Mouse (Mus musculus) neural tube, embryonic 11.5 days (tissue): ENCODE results near the gene Gtpbp10. TPM values are rescaled to one million over a fixed set of nuclear protein-coding genes. Genes with fewer than 3 reads are reported as not detected.

Source experiments
- ATAC-seq: fragments of 200-750 bp; cut with Nextera tagmentation; 2 replicates; pipeline ENCODE4 v1.8.0; 2017; ENCODE audit warnings: moderate number of reproducible peaks, mild to moderate bottlenecking, moderate TSS enrichment, moderate library complexity; ENCODE audit not compliant: insufficient read depth, low FRiP score, low TSS enrichment
- DNase-seq: peaks from one replicate; pipeline ENCODE4 v3.0.0-alpha.2; 2015; ENCODE audit warnings: low spot score
- H3K27ac ChIP-seq: fragments of 300-500 bp; sonication (generic); 2 replicates; pipeline ENCODE4 v1.5.1; 2014; ENCODE audit warnings: low read depth, mild to moderate bottlenecking, low read length
- H3K27me3 ChIP-seq: fragments of 300-500 bp; sonication (generic); 2 replicates; pipeline ENCODE4 v1.6.1; 2014; ENCODE audit warnings: mild to moderate bottlenecking, low read length, mixed read lengths; ENCODE audit not compliant: control insufficient read depth, insufficient read depth
- H3K36me3 ChIP-seq: fragments of 300-500 bp; sonication (generic); 2 replicates; pipeline ENCODE4 v1.6.1; 2014; ENCODE audit warnings: mild to moderate bottlenecking, low read length, moderate library complexity, mixed read lengths; ENCODE audit not compliant: control insufficient read depth, insufficient read depth
- H3K4me1 ChIP-seq: fragments of 300-500 bp; sonication (generic); 2 replicates; pipeline ENCODE4 v1.6.1; 2014; ENCODE audit warnings: low read length, mixed read lengths; ENCODE audit not compliant: control insufficient read depth, insufficient read depth
- H3K4me2 ChIP-seq: fragments of 300-500 bp; sonication (generic); 2 replicates; pipeline ENCODE4 v1.6.1; 2014; ENCODE audit warnings: low read depth, mild to moderate bottlenecking, moderate library complexity
- H3K4me3 ChIP-seq: fragments of 300-500 bp; sonication (generic); 2 replicates; pipeline ENCODE4 v1.5.1; 2014; ENCODE audit warnings: low read depth, low read length
- H3K9ac ChIP-seq: fragments of 300-500 bp; sonication (generic); 2 replicates; pipeline ENCODE4 v1.6.1; 2014; ENCODE audit warnings: mild to moderate bottlenecking, low read length
- H3K9me3 ChIP-seq: fragments of 300-500 bp; sonication (generic); 2 replicates; pipeline ENCODE4 v1.6.1; 2016; ENCODE audit warnings: low read length; ENCODE audit not compliant: control insufficient read depth
- WGBS: fragments of 180-500 bp; shearing (Covaris S2); extraction: QIAGEN DNeasy Blood & Tissue Kit; methylation state at CpG from one replicate; pipeline ENCODE4 v1.1.7; 2014; 5-methylcytosine and 5-hydroxymethylcytosine counted together
- polyA plus RNA-seq: library from polyadenylated mRNA; unstranded; fragments of >200 nt; fragmentation: Nextera tagmentation; extraction: Ambion mirVana; gene quantifications from 2 replicates; pipeline ENCODE4 v1.2.1, GENCODE M21; 2014

The Gtpbp10 gene
- polyA plus RNA-seq, 1 experiment from 2014 or later, result 34.9 TPM

GRCm38 (mm10) chr5:5508231-5508630 lies 51.1 kb downstream of the Gtpbp10 start:
- H3K4me1 ChIP-seq, result no peaks in the 10 kb centered on the region
- no peak overlapping the region for H3K9ac ChIP-seq
- no peak overlapping the region for H3K27ac ChIP-seq
- ATAC-seq (peak; percentile 18), DNase-seq (no peak)
- no peaks in the 10 kb centered on the region for H3K36me3 ChIP-seq
- H3K9me3 ChIP-seq, result no peaks in the 10 kb centered on the region
- peak overlapping the region; percentile 18; the same call in 1 of the 2 replicates for H3K4me2 ChIP-seq
- H3K4me3 ChIP-seq, result no peak overlapping the region
- no peaks in the 10 kb centered on the region for H3K27me3 ChIP-seq
- 73% methylated on average over 10 of the region's 10 CpGs for WGBS

GRCm38 (mm10) chr5:5507701-5508225 lies 51.6 kb downstream of the Gtpbp10 start:
- DNase-seq (peak; percentile 76), ATAC-seq (peak; percentile 84)
- Histone ChIP-seq H3K9ac (no peak overlapping the region), H3K4me2 (peak overlapping the region; percentile 18), H3K4me1 (no peaks in the 10 kb centered on the region), H3K9me3 (no peaks in the 10 kb centered on the region), H3K4me3 (no peak overlapping the region), H3K27me3 (no peaks in the 10 kb centered on the region), H3K36me3 (no peaks in the 10 kb centered on the region), H3K27ac (no peak overlapping the region)
- WGBS, result 39% methylated on average over 20 of the region's 20 CpGs

- WGBS, result 88% methylated on average over 13 of the region's 13 CpGs
Observed at GRCm38 (mm10) chr5:5504456-5504855, 54.9 kb downstream of the Gtpbp10 start.

GRCm38 (mm10) chr5:5503381-5503780 lies 56.0 kb downstream of the Gtpbp10 start:
- H3K4me1 ChIP-seq, result no peaks in the 10 kb centered on the region
- no peaks in the 10 kb centered on the region for H3K27me3 ChIP-seq
- WGBS, result 94% methylated on average over 4 of the region's 4 CpGs
- H3K27ac ChIP-seq, result no peak overlapping the region
- H3K9me3 ChIP-seq, result no peaks in the 10 kb centered on the region
- H3K4me2 ChIP-seq, result no peak overlapping the region
- no peaks in the 10 kb centered on the region for H3K36me3 ChIP-seq
- no peak for ATAC-seq
- DNase-seq, result no peak
- H3K4me3 ChIP-seq, result no peak overlapping the region
- no peak overlapping the region for H3K9ac ChIP-seq

More at GRCm38 (mm10) chr5:5504456-5504855, 54.9 kb downstream of the Gtpbp10 start:
- Histone ChIP-seq H3K4me3 (no peak overlapping the region), H3K4me2 (no peak overlapping the region), H3K9ac (no peak overlapping the region), H3K27me3 (no peaks in the 10 kb centered on the region), H3K27ac (no peak overlapping the region), H3K9me3 (no peaks in the 10 kb centered on the region), H3K4me1 (no peaks in the 10 kb centered on the region), H3K36me3 (no peaks in the 10 kb centered on the region)
- no peak for ATAC-seq
- no peak for DNase-seq

- no peak for DNase-seq
- 87% methylated on average over 2 of the region's 2 CpGs for WGBS
Observed at GRCm38 (mm10) chr5:5501583-5501982, 57.8 kb downstream of the Gtpbp10 start.

GRCm38 (mm10) chr5:5496393-5496792 lies 62.9 kb downstream of the Gtpbp10 start:
- H3K27me3 ChIP-seq, result no peaks in the 10 kb centered on the region

More at GRCm38 (mm10) chr5:5501583-5501982, 57.8 kb downstream of the Gtpbp10 start:
- Histone ChIP-seq H3K4me2 (no peak overlapping the region), H3K27ac (no peak overlapping the region), H3K27me3 (no peaks in the 10 kb centered on the region), H3K4me1 (no peaks in the 10 kb centered on the region), H3K36me3 (no peaks in the 10 kb centered on the region), H3K4me3 (no peak overlapping the region), H3K9me3 (no peaks in the 10 kb centered on the region), H3K9ac (no peak overlapping the region)
- no peak for ATAC-seq

GRCm38 (mm10) chr5:5495042-5495441 lies 64.3 kb downstream of the Gtpbp10 start:
- Histone ChIP-seq H3K9me3 (no peaks in the 10 kb centered on the region), H3K27me3 (no peaks in the 10 kb centered on the region), H3K9ac (no peak overlapping the region), H3K36me3 (no peaks in the 10 kb centered on the region), H3K4me3 (no peak overlapping the region), H3K4me1 (no peaks in the 10 kb centered on the region), H3K27ac (no peak overlapping the region), H3K4me2 (no peak overlapping the region)
- DNase-seq, result no peak
- 87% methylated on average over 4 of the region's 4 CpGs for WGBS
- ATAC-seq, result 0 out of 2 replicates have a peak, but pooled peaks have one; percentile 32

More at GRCm38 (mm10) chr5:5496393-5496792, 62.9 kb downstream of the Gtpbp10 start:
- DNase-seq, result no peak
- Histone ChIP-seq H3K4me1 (no peaks in the 10 kb centered on the region), H3K27ac (no peak overlapping the region), H3K9ac (no peak overlapping the region), H3K9me3 (no peaks in the 10 kb centered on the region), H3K4me2 (no peak overlapping the region), H3K4me3 (no peak overlapping the region), H3K36me3 (no peaks in the 10 kb centered on the region)
- 66% methylated on average over 3 of the region's 3 CpGs for WGBS
- no peak for ATAC-seq

GRCm38 (mm10) chr5:5494269-5495005 lies 64.9 kb downstream of the Gtpbp10 start:
- peak; percentile 35 for DNase-seq
- ATAC-seq, result peak; percentile 62
- WGBS, result 44% methylated on average over 16 of the region's 16 CpGs
- Histone ChIP-seq H3K4me3 (no peak overlapping the region), H3K27me3 (no peaks in the 10 kb centered on the region), H3K27ac (no peak overlapping the region), H3K9me3 (no peaks in the 10 kb centered on the region), H3K4me2 (no peak overlapping the region), H3K36me3 (no peaks in the 10 kb centered on the region), H3K4me1 (no peaks in the 10 kb centered on the region), H3K9ac (no peak overlapping the region)

GRCm38 (mm10) chr5:5492163-5492562 lies 67.2 kb downstream of the Gtpbp10 start:
- Histone ChIP-seq H3K36me3 (no peaks in the 10 kb centered on the region), H3K4me2 (no peak overlapping the region), H3K4me1 (no peaks in the 10 kb centered on the region), H3K9ac (no peak overlapping the region), H3K4me3 (no peak overlapping the region), H3K9me3 (no peaks in the 10 kb centered on the region), H3K27me3 (no peaks in the 10 kb centered on the region), H3K27ac (no peak overlapping the region)
- DNase-seq (no peak), ATAC-seq (no peak)
- WGBS, result 89% methylated on average over 4 of the region's 4 CpGs
